Mouse (Mus musculus) megakaryocyte progenitor cell, adult 5-6 weeks (primary cell): ENCODE measurements around the gene Larp1b. TPM values are rescaled to one million over a fixed set of nuclear protein-coding genes. Genes with fewer than 3 reads are reported as not detected.
"Not testable (repeated sequence)": the region's sequence is repeated elsewhere in the genome, so short reads cannot be mapped to it uniquely, and the experiment has no call there.

ENCODE experiments used
- ATAC-seq: replicated peaks from 2 replicates; pipeline ENCODE4 v1.8.0; 2016; ENCODE audit warnings: mild to moderate bottlenecking, moderate TSS enrichment, inconsistent platforms; ENCODE audit not compliant: poor library complexity
- total RNA-seq, 2 experiments: library from RNA; stranded (forward) in 1 of 2; stranded (reverse) in 1 of 2; fragments of 157-497, 149-512 nt in 1 of 2; fragments of 200-1000 nt in 1 of 2; gene quantifications; 2 replicates each; pipeline versions ENCODE4 v1.2.3 to v1.2.4; 2015 to 2017

The Larp1b gene
- total RNA-seq (2015), result 24.0 and 28.6 TPM in 2 replicates
- total RNA-seq (2017), result 33.5 and 43.6 TPM in 2 replicates

- peak; percentile 88 for ATAC-seq
Measured at GRCm38 (mm10) chr3:40949170-40949902, at the start of gene Larp1b. Gene Larp1b, plus strand, starts transcription at chr3:40949828.

GRCm38 (mm10) chr3:40902443-40902842 lies 47.2 kb upstream of the Larp1b start, which contains the start of gene 1700034I23Rik:
Gene 1700034I23Rik, minus strand, starts transcription at chr3:40902543.
- not testable (repeated sequence) for ATAC-seq

- ATAC-seq, result no peak
Measured at GRCm38 (mm10) chr3:40938189-40938588, 11.4 kb upstream of the Larp1b start.

DNA sequence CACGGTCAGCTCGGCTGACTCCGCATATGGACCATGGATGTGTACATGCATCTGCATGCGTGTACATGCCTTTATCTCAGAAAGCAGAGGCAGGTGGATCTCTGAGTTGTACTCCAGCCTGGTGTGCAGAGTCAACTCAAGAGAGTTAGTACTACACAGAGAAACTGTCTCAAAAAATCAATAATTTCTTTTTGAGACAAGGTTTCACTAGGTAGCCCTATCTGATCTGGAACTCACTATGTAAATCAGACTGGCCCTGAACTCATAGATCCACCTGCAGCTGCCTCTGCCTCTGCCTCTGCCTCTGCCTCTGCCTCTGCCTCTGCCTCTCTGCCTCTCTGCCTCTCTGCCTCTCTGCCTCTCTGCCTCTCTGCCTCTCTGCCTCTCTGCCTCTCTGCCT lies 11.0 kb upstream of the Larp1b start:
- ATAC-seq, result no peak

DNA sequence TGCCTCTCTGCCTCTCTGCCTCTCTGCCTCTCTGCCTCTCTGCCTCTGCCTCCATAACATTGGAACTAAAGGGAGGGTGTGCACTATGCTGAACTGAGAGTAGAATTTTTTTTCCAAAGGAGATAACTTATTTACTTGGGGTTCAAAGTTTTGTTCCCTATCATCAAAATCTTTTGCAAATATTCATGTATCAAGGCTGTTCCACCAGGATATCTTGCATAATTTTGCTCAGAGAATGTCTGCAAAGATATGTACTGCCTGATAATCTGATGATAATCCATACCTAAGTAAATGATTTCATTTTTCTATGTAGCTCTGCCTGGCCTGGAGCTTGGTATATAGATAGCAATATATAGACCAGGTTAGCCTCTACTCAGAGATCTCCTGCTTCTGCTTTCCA lies 10.6 kb upstream of the Larp1b start:
- ATAC-seq, result no peak

GRCm38 (mm10) chr3:40949903-40950600 lies 424 bp downstream of the Larp1b start:
- no peak for ATAC-seq

DNA sequence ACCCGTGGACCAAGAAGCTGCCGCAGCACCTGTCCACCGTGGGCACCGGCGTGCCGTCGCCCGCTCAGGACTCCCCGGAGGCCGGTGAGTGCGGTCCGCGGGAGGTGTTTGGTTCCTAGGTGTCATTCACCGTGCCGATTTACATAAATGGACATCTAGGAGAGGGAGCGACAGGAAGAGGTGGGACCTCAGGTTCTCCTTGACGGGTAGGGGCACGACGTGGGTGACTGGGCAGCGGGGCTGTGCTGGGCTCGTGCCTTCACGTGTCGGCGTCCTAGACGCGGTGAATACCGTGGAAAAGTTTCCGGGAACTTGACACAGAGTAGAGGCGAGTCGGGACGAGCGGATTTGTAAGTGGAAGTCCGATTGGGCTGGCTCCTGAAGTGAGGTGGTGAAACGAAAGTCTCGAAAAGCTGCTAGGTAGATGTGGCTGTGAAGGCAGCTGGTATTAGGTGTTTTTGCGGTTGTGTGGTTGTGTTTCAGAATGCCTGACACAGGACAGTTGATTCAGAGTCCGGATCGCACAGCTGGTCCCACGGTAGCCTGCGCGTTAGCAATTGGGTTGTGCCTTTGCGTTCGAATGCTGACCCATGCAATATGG lies 1.1 kb downstream of the Larp1b start:
- peak; percentile 35 for ATAC-seq

DNA sequence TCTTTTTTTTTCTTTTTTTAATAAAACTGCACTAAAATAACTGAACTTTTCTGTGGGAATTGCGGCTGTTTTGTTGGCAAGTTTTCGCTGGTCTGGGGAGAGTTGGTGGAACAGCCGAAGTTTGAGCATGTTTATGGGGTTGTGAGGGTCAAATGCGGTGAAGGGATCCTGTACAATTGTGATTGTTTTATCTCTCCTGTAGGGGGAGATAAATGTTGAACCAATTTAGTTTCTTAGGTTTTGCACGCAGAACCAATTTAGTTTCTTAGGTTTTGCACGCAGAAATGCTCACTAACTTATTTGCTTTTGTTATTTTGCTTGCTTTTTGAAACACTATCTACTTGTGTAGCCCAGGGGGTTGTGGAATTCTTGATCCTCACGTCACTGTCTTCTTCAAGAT lies 1.7 kb downstream of the Larp1b start:
- peak; percentile 27 for ATAC-seq

- no peak for ATAC-seq
Measured at GRCm38 (mm10) chr3:40952606-40953005, 3.0 kb downstream of the Larp1b start.

DNA sequence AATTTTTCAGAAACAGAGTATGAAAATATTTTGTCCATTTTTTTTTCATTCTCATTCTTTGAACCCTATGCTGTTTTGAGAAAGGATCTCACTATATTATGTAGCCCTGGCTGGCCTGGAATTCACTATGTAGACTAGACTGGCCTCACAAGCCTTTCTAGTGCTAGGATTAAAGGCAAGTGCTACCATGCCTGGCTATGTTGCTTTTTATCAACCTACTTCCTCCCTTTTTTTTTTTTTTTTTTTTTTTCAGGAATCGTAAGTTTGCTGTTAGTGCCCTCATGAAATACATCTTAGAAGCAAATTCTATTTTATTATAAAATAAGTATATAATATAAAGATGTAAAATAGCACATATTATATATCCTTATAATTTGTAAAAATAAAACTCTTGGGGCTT lies 5.2 kb downstream of the Larp1b start:
- no peak for ATAC-seq

- no peak for ATAC-seq
Measured at GRCm38 (mm10) chr3:40958831-40959230, 9.2 kb downstream of the Larp1b start.

- ATAC-seq, result no peak
Measured at GRCm38 (mm10) chr3:40980758-40981157, 31.1 kb downstream of the Larp1b start.

GRCm38 (mm10) chr3:40987539-40987938 lies 37.9 kb downstream of the Larp1b start:
- peak; percentile 31; the same call in 1 of the 2 replicates for ATAC-seq

GRCm38 (mm10) chr3:40988722-40989121 lies 39.1 kb downstream of the Larp1b start:
- peak; percentile 86 for ATAC-seq

GRCm38 (mm10) chr3:40991541-40991940 lies 41.9 kb downstream of the Larp1b start:
- ATAC-seq, result no peak

GRCm38 (mm10) chr3:40995161-40995560 lies 45.5 kb downstream of the Larp1b start:
- peak; percentile 42 for ATAC-seq

DNA sequence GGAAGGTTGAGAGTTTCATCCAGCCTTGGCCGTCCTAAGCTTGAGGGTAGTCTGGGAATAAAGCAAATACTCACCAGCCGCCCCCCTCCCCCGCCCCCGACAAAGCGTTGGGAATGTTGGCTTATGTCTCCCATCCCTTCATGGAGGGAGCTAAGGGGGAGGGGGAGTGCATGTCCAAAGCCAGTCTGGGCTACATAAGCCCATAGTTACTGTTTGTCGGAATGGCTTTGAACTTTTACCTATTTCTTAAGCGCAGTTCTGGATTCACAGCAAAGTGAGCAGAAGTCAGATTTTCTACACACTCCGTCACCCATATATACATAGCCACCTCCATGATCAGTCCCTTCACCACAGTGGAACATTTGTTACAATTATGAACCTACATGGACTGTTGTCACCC lies 59.7 kb downstream of the Larp1b start:
- ATAC-seq, result no peak

DNA sequence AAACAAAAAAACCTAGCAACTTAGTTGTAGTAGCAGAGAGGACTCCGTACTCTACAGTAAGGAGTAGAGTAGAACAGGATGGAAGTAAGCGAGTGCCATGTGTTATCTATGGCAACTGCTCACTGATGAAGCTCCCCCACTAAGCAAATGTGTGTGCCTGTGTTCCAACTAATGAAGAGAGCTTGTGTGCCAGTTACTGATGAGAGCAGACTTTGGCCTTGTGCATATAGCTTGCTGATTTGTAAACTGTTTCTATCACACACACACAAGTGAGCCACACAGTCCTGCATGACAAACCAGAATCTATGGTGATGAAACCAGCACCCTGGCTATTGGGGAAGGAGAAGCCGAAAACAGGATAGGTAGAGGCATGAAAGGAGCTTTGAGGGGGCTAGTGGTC lies 60.4 kb downstream of the Larp1b start:
- no peak for ATAC-seq

DNA sequence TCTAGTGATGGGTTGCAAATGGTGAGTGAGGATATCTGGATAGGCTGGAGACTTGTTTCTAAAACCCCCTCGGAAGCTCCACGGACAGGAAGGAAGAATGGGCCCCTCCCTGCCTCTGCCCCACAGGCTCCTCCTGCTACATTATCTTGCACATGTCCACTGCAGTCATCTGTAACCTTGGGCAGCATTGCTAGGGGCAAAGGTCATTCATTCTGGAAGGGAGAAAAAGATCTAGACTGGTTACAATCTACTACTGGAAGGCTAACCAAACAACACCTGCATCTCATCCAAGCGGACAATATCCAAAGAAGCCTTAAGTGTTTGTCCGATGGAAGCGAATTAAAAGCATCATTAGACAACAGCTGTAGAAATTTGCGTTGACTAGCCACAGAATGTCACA lies 61.1 kb downstream of the Larp1b start:
- ATAC-seq, result no peak

DNA sequence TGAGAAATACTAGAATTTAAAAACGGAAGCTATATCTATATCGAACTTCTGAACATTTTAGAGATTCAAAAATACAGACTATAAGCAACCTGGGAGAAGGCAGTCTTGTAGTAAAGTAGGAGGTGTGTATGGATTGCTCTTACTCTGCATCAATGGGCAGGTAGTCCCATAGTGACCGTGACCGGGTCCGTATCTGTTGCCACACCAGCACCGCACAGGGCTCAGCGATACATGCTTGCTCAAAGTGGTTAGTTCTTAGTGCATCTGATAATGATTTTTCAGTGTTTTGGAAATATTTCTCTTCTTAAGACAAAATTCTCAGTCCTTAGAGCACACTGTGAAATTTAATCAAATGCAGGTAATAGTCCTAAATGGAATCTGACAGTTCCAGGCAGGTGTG lies 62.8 kb downstream of the Larp1b start:
- ATAC-seq, result no peak

GRCm38 (mm10) chr3:41014946-41015345 lies 65.3 kb downstream of the Larp1b start:
- ATAC-seq, result no peak; the same call in 1 of the 2 replicates
